Mouse (Mus musculus): ENCODE results near the gene Lrrc4. TPM values are rescaled to one million over a fixed set of nuclear protein-coding genes. Genes with fewer than 3 reads are reported as not detected.

The Lrrc4 gene
- polyA plus RNA-seq, 1 experiment, result 0.72 TPM

DNA sequence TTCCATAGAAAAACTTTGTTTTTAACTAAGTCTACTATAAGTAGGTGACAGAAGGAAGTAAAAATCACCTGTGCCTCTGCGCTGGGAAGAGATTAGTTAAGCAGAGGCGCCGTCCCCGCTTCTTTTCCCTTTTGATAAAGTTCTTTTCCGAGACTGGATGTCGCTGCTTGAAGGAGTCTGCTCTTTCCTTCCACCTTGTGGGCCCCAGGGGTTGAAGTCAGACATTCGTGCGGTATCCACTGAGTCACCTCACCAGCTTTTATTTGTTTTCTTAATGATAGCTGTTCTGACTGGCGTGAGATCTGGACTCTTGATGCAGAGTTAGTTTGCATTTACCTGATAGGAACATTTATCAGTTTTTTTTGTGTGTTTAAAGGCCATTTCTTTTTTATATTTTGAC is 96.4 kb downstream of the Lrrc4 start:
- TF ChIP-seq CTCF (IDR thresholded peaks at IDR 0.05; ENCODE audit: low read depth, low read length), result no peak
- TF ChIP-seq POLR2A (IDR thresholded peaks at IDR 0.05; ENCODE audit: insufficient read depth, low read length), result no peak
- no peak for TF ChIP-seq EP300 (IDR thresholded peaks at IDR 0.05; ENCODE audit: insufficient read depth, low read depth, low read length)
- H3K36me3 ChIP-seq (ENCODE audit: control insufficient read depth, insufficient read depth, low read length, poor library complexity, severe bottlenecking), result no peaks in the 10 kb centered on the region
- H3K4me3 ChIP-seq (ENCODE audit: low read depth, low read length), result no peak overlapping the region
- no peaks in the 10 kb centered on the region for H3K4me1 ChIP-seq (ENCODE audit: control insufficient read depth, insufficient read depth, low read length)
- H3K27ac ChIP-seq (ENCODE audit: insufficient read depth, low read length), result no peak overlapping the region
- H3K9ac ChIP-seq (ENCODE audit: low read depth, poor library complexity, severe bottlenecking), result no peak overlapping the region
- no peaks in the 10 kb centered on the region for H3K9me3 ChIP-seq (replicated peaks; ENCODE audit: control insufficient read depth, insufficient read depth, low read length, poor library complexity, severe bottlenecking)
- no peaks in the 10 kb centered on the region for H3K27me3 ChIP-seq (ENCODE audit: control insufficient read depth, insufficient read depth, low read length, poor library complexity, severe bottlenecking)

DNA sequence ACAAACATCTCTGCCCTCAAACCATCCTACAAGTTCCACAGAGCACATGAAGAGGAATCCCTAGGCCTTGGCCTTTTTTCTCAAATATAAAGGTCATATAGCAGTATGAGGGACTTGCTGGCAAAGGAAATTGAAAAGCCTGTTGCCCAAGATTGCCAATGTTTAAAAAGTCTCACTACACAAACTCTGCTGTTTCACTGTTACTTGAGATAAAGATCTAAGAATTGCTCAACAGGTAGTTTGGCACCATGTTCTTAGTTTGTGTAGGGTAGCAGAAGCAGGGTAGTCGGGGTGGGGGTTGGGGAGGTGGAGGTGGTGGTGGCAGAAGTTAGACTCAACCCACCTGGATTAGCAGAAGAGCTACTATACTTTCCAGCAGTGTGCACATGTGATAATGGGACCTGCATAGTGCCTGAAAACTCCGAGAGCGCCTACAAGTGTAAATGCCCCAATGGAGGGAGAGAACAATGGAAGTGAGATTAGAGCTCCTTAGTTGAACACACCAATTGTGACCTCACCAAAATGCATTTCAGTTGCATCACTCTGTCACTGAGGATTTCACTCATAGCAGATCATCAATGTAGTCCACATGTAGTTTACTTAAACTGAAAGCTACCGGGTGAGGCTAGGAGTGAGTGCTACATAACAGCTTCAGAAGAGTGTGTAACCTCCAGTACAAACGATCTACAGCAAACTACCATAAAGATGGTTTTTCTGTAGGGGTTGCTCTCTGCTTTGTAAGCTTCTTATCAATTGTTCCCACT is 97.5 kb downstream of the Lrrc4 start:
- TF ChIP-seq POLR2A (IDR thresholded peaks at IDR 0.05; ENCODE audit: insufficient read depth, low read length) (no peak), EP300 (IDR thresholded peaks at IDR 0.05; ENCODE audit: insufficient read depth, low read depth, low read length) (no peak), CTCF (IDR thresholded peaks at IDR 0.05; ENCODE audit: low read depth, low read length) (no peak)
- Histone ChIP-seq H3K4me1 (ENCODE audit: control insufficient read depth, insufficient read depth, low read length) (no peaks in the 10 kb centered on the region), H3K9ac (ENCODE audit: low read depth, poor library complexity, severe bottlenecking) (no peak overlapping the region), H3K36me3 (ENCODE audit: control insufficient read depth, insufficient read depth, low read length, poor library complexity, severe bottlenecking) (no peaks in the 10 kb centered on the region), H3K9me3 (replicated peaks; ENCODE audit: control insufficient read depth, insufficient read depth, low read length, poor library complexity, severe bottlenecking) (no peaks in the 10 kb centered on the region), H3K27me3 (ENCODE audit: control insufficient read depth, insufficient read depth, low read length, poor library complexity, severe bottlenecking) (no peaks in the 10 kb centered on the region), H3K4me3 (ENCODE audit: low read depth, low read length) (no peak overlapping the region), H3K27ac (ENCODE audit: insufficient read depth, low read length) (no peak overlapping the region)

DNA sequence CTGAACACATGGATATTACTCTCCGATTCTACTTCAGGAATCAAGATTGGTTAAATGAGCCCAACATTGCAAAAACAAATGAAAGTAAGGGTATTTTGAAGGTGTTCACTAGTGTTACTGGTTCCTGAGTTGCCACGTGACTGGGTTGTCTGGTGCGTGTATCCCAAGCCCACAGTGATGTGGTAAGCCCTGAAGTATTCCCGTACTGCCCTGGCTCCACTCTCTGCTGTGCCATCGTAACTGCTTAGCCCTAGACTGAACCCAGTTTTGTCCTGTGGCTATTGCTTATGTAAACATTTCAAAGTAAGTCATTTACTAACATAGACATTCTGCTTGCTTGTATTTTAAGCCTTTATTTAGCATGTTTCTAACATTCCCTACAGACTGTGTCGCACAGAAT is 100.3 kb downstream of the Lrrc4 start:
- no peak overlapping the region for H3K9ac ChIP-seq (ENCODE audit: low read depth, poor library complexity, severe bottlenecking)
- no peaks in the 10 kb centered on the region for H3K27me3 ChIP-seq (ENCODE audit: control insufficient read depth, insufficient read depth, low read length, poor library complexity, severe bottlenecking)
- no peaks in the 10 kb centered on the region for H3K4me1 ChIP-seq (ENCODE audit: control insufficient read depth, insufficient read depth, low read length)
- no peak overlapping the region for H3K27ac ChIP-seq (ENCODE audit: insufficient read depth, low read length)
- H3K9me3 ChIP-seq (replicated peaks; ENCODE audit: control insufficient read depth, insufficient read depth, low read length, poor library complexity, severe bottlenecking), result no peaks in the 10 kb centered on the region
- H3K36me3 ChIP-seq (ENCODE audit: control insufficient read depth, insufficient read depth, low read length, poor library complexity, severe bottlenecking), result no peaks in the 10 kb centered on the region
- no peak for TF ChIP-seq POLR2A (IDR thresholded peaks at IDR 0.05; ENCODE audit: insufficient read depth, low read length)
- no peak for TF ChIP-seq CTCF (IDR thresholded peaks at IDR 0.05; ENCODE audit: low read depth, low read length)
- TF ChIP-seq EP300 (IDR thresholded peaks at IDR 0.05; ENCODE audit: insufficient read depth, low read depth, low read length), result no peak
- no peak overlapping the region for H3K4me3 ChIP-seq (ENCODE audit: low read depth, low read length)

DNA sequence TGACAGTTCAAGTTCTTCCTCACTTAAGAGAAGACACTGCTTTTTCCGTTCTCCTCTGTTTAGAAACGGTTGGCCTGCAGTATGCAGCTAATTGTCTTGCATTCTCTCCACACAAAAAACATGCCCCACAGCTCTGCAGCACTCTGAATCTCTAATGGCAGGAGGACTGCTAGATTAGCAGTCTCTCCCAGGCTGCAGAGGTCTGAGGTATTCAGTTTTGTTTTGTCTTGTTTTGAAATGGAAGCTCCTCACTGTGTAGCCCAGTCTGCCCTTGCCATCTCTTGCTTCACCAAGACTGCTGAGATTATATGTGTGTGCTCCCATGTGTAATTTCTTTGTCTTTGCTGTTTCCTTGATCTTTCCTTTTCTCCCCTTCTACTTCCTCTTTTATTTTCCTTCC is 101.9 kb downstream of the Lrrc4 start:
- Histone ChIP-seq H3K4me1 (ENCODE audit: control insufficient read depth, insufficient read depth, low read length) (no peaks in the 10 kb centered on the region), H3K9me3 (replicated peaks; ENCODE audit: control insufficient read depth, insufficient read depth, low read length, poor library complexity, severe bottlenecking) (no peaks in the 10 kb centered on the region), H3K27me3 (ENCODE audit: control insufficient read depth, insufficient read depth, low read length, poor library complexity, severe bottlenecking) (no peaks in the 10 kb centered on the region), H3K4me3 (ENCODE audit: low read depth, low read length) (no peak overlapping the region), H3K9ac (ENCODE audit: low read depth, poor library complexity, severe bottlenecking) (no peak overlapping the region), H3K36me3 (ENCODE audit: control insufficient read depth, insufficient read depth, low read length, poor library complexity, severe bottlenecking) (no peaks in the 10 kb centered on the region), H3K27ac (ENCODE audit: insufficient read depth, low read length) (no peak overlapping the region)
- TF ChIP-seq EP300 (IDR thresholded peaks at IDR 0.05; ENCODE audit: insufficient read depth, low read depth, low read length) (no peak), CTCF (IDR thresholded peaks at IDR 0.05; ENCODE audit: low read depth, low read length) (no peak), POLR2A (IDR thresholded peaks at IDR 0.05; ENCODE audit: insufficient read depth, low read length) (no peak)

DNA sequence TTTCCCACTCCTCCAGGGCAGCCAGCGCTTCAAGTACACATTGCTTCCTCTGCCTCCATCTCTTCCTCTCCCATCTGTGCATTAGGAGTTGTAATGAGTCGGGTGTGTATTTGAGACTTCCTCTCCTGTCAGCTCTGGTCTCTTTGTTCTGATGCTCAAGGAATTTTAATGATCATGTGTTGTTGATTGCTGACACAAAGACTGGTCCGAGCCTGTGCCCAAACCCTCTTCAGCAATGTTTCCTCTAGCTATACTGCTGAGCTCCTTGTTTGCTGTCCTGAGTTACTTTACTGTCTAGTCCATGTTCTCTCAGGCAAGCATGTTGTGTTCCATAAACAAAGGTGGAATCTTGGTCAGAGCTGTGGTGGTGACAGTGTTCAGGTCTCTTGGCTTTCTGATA is 102.3 kb downstream of the Lrrc4 start:
- no peak overlapping the region for H3K9ac ChIP-seq (ENCODE audit: low read depth, poor library complexity, severe bottlenecking)
- H3K36me3 ChIP-seq (ENCODE audit: control insufficient read depth, insufficient read depth, low read length, poor library complexity, severe bottlenecking), result no peaks in the 10 kb centered on the region
- no peak for TF ChIP-seq EP300 (IDR thresholded peaks at IDR 0.05; ENCODE audit: insufficient read depth, low read depth, low read length)
- TF ChIP-seq POLR2A (IDR thresholded peaks at IDR 0.05; ENCODE audit: insufficient read depth, low read length), result no peak
- no peak for TF ChIP-seq CTCF (IDR thresholded peaks at IDR 0.05; ENCODE audit: low read depth, low read length)
- H3K27me3 ChIP-seq (ENCODE audit: control insufficient read depth, insufficient read depth, low read length, poor library complexity, severe bottlenecking), result no peaks in the 10 kb centered on the region
- no peaks in the 10 kb centered on the region for H3K9me3 ChIP-seq (replicated peaks; ENCODE audit: control insufficient read depth, insufficient read depth, low read length, poor library complexity, severe bottlenecking)
- H3K4me1 ChIP-seq (ENCODE audit: control insufficient read depth, insufficient read depth, low read length), result no peaks in the 10 kb centered on the region
- no peak overlapping the region for H3K4me3 ChIP-seq (ENCODE audit: low read depth, low read length)
- H3K27ac ChIP-seq (ENCODE audit: insufficient read depth, low read length), result no peak overlapping the region

DNA sequence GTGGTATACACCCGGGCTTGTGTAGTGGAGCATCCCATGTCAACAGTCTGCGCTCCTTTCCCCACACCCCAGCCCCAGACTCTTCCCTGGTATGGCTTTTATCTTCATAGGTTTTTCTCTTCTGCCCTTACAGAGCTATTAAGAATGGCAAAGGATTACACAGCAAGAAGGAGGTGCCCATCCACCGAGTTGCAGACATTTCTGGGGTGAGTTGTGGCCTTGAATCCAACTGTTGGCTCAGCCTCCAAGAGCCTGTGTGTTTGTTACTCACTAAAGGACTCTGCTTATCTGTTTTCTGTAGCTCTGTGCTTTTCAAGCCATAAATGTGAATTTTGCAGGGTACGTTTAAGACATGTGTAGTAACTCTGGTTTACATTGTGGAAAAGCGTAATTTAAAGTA is 106.8 kb downstream of the Lrrc4 start:
- no peak for TF ChIP-seq POLR2A (IDR thresholded peaks at IDR 0.05; ENCODE audit: insufficient read depth, low read length)
- no peak for TF ChIP-seq EP300 (IDR thresholded peaks at IDR 0.05; ENCODE audit: insufficient read depth, low read depth, low read length)
- no peak for TF ChIP-seq CTCF (IDR thresholded peaks at IDR 0.05; ENCODE audit: low read depth, low read length)
- Histone ChIP-seq H3K4me1 (ENCODE audit: control insufficient read depth, insufficient read depth, low read length) (no peaks in the 10 kb centered on the region), H3K9me3 (replicated peaks; ENCODE audit: control insufficient read depth, insufficient read depth, low read length, poor library complexity, severe bottlenecking) (no peaks in the 10 kb centered on the region), H3K27ac (ENCODE audit: insufficient read depth, low read length) (no peak overlapping the region), H3K27me3 (ENCODE audit: control insufficient read depth, insufficient read depth, low read length, poor library complexity, severe bottlenecking) (no peaks in the 10 kb centered on the region), H3K4me3 (ENCODE audit: low read depth, low read length) (no peak overlapping the region), H3K9ac (ENCODE audit: low read depth, poor library complexity, severe bottlenecking) (no peak overlapping the region), H3K36me3 (ENCODE audit: control insufficient read depth, insufficient read depth, low read length, poor library complexity, severe bottlenecking) (no peaks in the 10 kb centered on the region)

All from ES-Bruce4 (cell line).